Mouse (Mus musculus): Measurements from ENCODE around the gene Pdpn. TPM values are rescaled to one million over a fixed set of nuclear protein-coding genes. Genes with fewer than 3 reads are reported as not detected.
A peak's percentile ranks its signal among the peaks of the same experiment; 100 is the strongest.

Gene Pdpn
- polyA plus RNA-seq, 2 experiments from 2014 or later: 0.45 TPM; not detected in 1

DNA sequence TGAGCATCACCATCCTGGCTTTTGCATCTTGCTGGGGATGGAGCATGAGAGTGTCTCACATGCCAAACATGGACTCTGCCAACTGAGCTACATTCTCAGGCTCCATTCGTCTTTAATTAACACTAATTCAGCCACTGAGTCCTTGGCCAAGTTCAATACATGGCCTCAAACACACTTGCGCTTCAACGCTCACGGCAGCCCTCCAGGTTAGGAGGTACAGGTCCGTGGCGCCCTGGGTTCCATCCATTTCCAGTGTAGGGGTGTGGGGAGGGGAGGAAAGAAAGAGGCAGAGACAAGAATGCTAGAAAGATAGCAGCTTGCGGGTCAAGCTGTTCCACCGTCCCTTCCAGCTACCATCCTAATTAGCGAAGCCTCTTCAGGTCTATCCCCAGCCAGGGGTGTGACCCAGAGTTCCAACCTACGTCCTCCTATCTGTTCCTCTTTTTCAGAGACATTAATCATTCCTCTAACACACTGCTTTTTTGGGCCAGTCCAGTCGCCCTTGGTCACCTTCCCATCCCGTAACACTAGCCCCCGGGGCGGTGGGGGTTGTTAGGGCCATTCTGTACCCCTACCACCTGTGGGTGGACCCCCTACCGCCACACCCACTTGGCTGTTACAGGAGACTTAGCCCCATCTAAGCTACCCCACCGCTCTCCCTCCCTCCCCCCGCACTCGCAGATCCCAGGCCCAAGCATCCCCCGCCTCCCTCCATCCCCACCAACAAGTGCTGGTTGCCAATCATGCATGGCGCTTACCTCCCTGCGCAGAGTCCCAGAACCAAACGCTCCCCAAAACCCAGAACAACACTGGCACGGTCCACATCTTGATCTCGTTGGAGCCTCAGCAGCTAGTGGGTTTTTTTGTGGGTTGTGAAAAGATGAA is 691 bp downstream of the Pdpn start:
- ATAC-seq: no peak

- no peak for ATAC-seq
These were observed 2.3 kb downstream of the Pdpn start for GRCm38 (mm10) chr4:143297016-143297556.

DNA sequence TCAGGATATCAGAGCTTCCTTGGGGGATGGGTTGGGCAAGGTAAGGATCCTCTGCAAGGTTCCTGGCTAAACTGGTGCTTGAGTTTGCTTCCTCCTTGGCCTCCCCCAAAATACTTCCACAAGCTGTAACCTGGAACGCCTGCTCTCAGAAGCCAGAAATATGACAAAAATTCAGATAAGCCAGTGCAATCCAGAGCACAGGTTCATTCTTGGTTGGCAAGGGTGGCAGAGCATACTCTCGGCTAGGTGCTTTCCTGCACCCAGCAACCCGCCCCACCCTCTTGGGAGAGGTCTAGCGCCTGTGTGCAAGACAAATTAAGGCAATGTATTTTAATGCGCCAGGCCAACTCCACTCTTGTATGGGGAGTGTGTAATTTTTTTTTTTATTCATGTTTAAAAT is 3.2 kb downstream of the Pdpn start:
- no peak for ATAC-seq

GRCm38 (mm10) chr4:143294324-143294723 is 5.0 kb downstream of the Pdpn start:
- no peak for ATAC-seq

GRCm38 (mm10) chr4:143288880-143289279 is 10.5 kb downstream of the Pdpn start:
- no peak for ATAC-seq

- ATAC-seq: no peak
These were observed 10.9 kb downstream of the Pdpn start for GRCm38 (mm10) chr4:143288473-143288872.

DNA sequence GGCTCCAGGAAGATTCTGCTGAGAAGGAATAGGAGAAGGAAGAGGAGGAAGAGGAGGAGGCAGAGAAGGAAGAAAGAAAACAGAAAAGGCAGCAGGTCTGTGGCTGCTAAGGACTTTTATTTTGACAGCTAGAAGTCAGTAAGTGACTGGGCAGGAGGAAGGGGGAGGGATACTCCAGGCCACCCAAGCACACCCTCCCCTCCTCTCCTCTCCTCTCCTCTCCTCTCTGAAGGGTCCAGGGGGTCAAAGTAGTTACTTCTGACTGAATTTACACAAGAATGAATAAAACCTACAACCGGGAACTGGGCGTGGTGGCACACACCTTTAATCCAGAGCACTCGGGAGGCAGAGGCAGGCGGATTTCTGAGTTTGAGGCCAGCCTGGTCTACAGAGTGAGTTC is 12.3 kb downstream of the Pdpn start:
- ATAC-seq: no peak

DNA sequence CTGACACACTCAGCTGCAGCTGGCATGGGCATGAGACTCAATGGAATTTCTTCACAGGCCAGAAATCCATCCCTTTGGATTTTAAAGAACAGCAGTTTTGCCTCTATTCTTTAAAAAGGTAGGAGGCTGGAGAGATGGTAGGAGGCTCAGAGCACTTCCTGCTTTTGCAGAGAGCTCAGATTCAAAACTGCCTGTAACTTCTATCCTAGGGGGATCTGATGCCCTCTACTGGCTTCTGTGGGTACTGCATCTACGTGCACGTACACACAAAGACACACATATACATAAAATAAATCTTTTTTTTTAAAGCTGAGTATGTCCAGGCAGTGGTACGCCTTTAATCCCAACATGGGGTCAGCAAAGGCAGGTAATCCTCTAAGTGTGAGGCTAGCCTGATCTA is 19.2 kb downstream of the Pdpn start:
- no peak for ATAC-seq

GRCm38 (mm10) chr4:143279661-143280060 is 19.7 kb downstream of the Pdpn start:
- ATAC-seq: no peak

DNA sequence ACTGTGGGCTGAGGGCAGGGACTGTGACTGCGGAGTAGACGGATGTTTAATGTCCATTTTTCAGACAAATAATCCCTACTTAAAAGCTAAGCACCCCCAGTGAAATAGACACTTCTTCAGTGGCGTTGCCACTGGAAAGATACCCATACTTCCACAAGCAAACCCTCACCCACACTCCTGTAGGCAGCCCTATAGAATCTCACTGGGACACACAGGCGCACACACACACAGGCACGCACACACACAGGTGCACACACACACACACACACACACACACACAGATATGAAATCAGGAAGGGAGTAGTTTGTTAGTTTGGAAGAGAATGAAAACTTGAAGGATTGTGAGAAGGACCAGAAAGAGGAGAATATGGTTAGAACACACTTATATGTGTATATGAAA is 20.3 kb downstream of the Pdpn start:
- no peak for ATAC-seq

DNA sequence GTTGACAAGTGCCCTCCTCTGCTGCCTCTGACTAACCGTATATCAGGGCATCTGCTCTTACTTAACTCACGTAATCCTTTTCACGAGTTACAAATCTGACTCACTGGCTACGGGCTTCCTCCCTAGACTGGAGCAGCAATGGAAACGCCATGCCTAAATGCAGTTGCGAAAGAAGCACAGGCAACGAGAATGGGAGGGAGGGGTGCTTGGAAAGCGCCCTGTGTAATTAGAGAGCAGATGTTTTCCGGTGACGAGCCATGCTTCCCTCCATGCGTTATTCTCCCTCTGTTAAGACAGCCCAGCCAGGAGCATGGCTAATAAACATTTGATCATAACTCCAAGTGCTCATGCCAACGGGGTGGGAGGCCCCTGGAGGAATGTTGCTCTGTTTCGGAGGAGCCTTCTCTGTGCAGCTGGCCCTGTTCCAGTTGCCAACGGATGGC is 20.9 kb downstream of the Pdpn start:
- no peak for ATAC-seq

- no peak for ATAC-seq
These were observed 22.0 kb downstream of the Pdpn start for GRCm38 (mm10) chr4:143277319-143277718.

GRCm38 (mm10) chr4:143271571-143271970 is 27.8 kb downstream of the Pdpn start:
- ATAC-seq: no peak

- ATAC-seq: no peak
These were observed 28.5 kb downstream of the Pdpn start for GRCm38 (mm10) chr4:143270903-143271302.

GRCm38 (mm10) chr4:143262696-143263095 is 36.7 kb downstream of the Pdpn start:
- ATAC-seq: no peak

DNA sequence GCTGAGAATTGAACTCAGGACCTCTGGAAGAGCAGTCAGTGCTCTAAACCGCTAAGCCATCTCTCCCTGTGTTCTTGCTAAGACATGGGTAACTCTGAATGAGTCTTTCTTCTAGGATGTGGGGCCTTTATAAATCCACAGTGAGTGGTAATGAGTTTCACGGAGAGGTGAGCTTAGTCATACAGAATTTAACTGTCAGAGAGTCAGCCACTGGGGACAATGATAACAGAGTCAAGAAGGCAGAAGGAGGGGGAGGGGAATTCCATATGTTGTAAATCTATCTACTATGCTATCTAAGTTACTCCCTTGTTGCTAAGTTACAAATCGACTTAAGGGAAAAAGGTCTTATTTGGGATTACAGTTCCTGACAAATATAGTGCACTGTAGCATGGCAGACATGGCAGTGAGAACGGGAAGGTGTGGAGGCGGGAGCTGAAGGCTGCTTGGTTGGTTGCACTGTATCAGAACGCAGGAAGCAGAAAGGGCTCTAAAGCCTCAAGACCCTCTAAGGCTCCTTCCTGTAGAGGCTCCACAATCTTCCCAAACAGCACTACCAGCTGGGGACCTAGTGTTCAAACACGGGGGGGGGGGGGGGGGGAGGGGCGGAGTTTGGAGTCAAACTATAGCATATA is 39.5 kb downstream of the Pdpn start:
- ATAC-seq: no peak

GRCm38 (mm10) chr4:143258517-143258916 is 40.8 kb downstream of the Pdpn start:
- ATAC-seq: peak; percentile 36

- ATAC-seq: no peak
These were observed 41.4 kb downstream of the Pdpn start for GRCm38 (mm10) chr4:143257971-143258370.

- no peak for ATAC-seq
These were observed 43.8 kb downstream of the Pdpn start for GRCm38 (mm10) chr4:143255541-143255940.

DNA sequence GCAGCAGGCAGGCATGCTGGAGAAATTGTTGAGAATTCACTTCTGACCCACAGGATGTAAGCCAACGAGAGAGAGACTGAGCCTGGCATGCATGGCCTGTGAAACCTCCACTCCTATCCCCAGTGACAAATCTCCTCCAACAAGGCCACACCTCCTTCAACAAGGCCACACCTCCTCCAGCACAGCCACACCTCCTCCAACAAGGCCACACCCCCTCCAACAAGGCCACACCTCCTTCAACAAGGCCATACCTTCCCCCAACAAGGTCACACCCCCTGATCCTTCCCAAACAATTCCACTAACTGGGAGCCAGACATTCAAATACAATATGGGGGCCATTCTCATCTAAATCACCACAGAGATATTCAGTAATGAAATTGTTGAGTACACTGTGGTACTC is 46.0 kb downstream of the Pdpn start:
- ATAC-seq: no peak

DNA sequence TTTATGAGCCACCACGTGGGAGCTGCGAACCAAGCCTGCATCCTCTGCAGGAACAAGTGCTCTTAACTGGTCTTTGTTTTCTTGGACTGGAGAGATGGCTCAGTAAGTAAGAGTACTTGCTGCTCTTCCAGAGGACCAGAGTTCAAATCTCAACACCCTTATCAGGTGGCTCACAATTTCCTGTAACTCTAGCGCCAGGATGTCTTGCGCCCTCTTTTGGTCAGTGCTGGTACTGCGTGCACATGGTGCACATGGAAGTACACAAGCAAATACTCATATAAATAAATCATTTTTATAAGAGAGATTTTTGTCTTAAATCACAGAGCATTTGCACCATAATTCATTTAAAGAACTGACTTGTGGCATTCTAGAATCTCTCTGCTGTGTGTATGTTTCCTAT is 51.3 kb downstream of the Pdpn start:
- no peak for ATAC-seq

DNA sequence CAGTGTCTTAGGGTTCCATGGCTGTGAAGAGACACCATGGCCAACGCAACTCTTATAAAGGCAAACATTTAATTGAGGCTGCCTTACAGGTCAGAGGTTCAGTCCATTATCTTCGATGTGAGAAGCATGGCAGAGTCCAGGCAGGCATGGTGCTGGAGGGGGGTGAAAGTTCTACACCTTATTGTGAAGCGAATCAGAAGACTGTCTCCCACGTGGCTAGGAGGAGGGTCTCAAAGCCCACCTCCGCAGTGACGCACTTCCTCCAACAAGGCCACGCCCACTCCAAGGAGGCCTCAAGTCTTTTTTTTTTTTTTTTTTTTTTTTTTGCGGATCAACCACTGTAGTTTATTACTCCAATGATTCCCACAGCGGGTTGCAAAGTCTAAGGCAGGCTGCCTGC is 58.1 kb downstream of the Pdpn start:
- no peak for ATAC-seq

DNA sequence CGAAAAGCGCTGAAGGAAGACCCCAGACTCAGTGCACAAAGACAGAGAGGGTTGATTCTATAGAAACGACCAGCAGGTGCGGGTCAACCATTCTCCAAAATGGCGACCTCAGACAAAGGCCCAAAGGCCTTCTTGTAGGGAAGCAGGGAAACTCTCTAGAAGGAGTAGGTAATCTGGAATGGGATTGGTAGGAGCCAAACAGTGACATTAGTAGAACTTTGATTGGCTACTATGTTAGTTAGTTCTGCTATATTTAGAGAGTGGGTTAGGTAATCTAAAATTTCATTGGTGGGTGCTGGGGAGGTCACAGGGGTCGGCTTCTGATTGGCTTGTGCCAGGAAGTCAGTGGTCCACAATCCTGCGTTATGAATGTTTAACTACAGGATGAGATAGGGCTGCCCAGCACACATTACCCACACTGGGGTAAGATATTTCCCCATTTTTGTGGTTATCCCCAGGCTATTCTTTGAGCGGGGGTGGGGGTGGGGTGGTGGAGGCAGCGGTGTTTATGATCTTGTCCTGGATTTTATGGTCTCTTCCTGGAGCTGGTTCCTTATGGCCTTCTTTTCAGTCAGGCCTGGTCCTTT is 59.7 kb downstream of the Pdpn start:
- no peak for ATAC-seq

- ATAC-seq: no peak
These were observed 60.2 kb downstream of the Pdpn start for GRCm38 (mm10) chr4:143239117-143239516.

All from activated CD4-positive, CD25-positive, alpha-beta regulatory T cell, adult 4 months (primary cell).